Mouse (Mus musculus) erythroblast, adult 5-6 weeks (primary cell): ENCODE measurements around the gene Trappc3l. TPM values are rescaled to one million over a fixed set of nuclear protein-coding genes. Genes with fewer than 3 reads are reported as not detected.

Experiments
- ATAC-seq: replicated peaks from 2 replicates; pipeline ENCODE4 v1.8.0; 2016; ENCODE audit warnings: moderate number of reproducible peaks, mild to moderate bottlenecking, moderate TSS enrichment, inconsistent platforms; ENCODE audit not compliant: poor library complexity, low FRiP score, severe bottlenecking
- total RNA-seq, 2 experiments: library from RNA; stranded (forward) in 1 of 2; stranded (reverse) in 1 of 2; fragments of 150-400 nt in 1 of 2; fragments of 200-764, 138-1000 nt in 1 of 2; gene quantifications; 2 replicates each; pipeline versions ENCODE4 v1.2.3 to v1.2.4; 2015 to 2017; ENCODE audit warnings: low replicate concordance in 2 of 2

Trappc3l gene
- total RNA-seq, 2 experiments from 2014 or later = not detected

- no peak for ATAC-seq
Measured at GRCm38 (mm10) chr10:34155796-34156554, 118.6 kb downstream of the Trappc3l start.

Other genes with a start within 250 kb of the Trappc3l start
- not detected in 2 replicates for gene Sult3a1, start 179.9 kb upstream of the Trappc3l start, total RNA-seq (2015; ENCODE audit: low replicate concordance)
- not detected in 2 replicates for gene Sult3a1, start 179.9 kb upstream of the Trappc3l start, total RNA-seq (2017; ENCODE audit: low replicate concordance)
- gene Rsph4a, start 132.5 kb upstream of the Trappc3l start, total RNA-seq (2015; ENCODE audit: low replicate concordance) = not detected in 2 replicates
- not detected in 2 replicates for gene Rsph4a, start 132.5 kb upstream of the Trappc3l start, total RNA-seq (2017; ENCODE audit: low replicate concordance)
- gene Zup1, start 86.3 kb upstream of the Trappc3l start, total RNA-seq (2015; ENCODE audit: low replicate concordance) = 38.9 and 73.4 TPM in 2 replicates
- 43.5 and 53.0 TPM in 2 replicates for gene Zup1, start 86.3 kb upstream of the Trappc3l start, total RNA-seq (2017; ENCODE audit: low replicate concordance)
- gene Rwdd1, start 18.0 kb upstream of the Trappc3l start, total RNA-seq (2015; ENCODE audit: low replicate concordance) = 20.6 and 39.1 TPM in 2 replicates
- gene Rwdd1, start 18.0 kb upstream of the Trappc3l start, total RNA-seq (2017; ENCODE audit: low replicate concordance) = 5.3 and 51.0 TPM in 2 replicates
- gene Calhm4, start 6.7 kb downstream of the Trappc3l start, total RNA-seq (2015; ENCODE audit: low replicate concordance) = not detected in 2 replicates
- gene Calhm4, start 6.7 kb downstream of the Trappc3l start, total RNA-seq (2017; ENCODE audit: low replicate concordance) = not detected in 2 replicates
- gene Calhm5, start 58.9 kb downstream of the Trappc3l start, total RNA-seq (2015; ENCODE audit: low replicate concordance) = 0.38 TPM in 1 of 2 replicates, not detected in the other
- gene Calhm5, start 58.9 kb downstream of the Trappc3l start, total RNA-seq (2017; ENCODE audit: low replicate concordance) = not detected in 2 replicates
- gene Calhm6, start 90.4 kb downstream of the Trappc3l start, total RNA-seq (2015; ENCODE audit: low replicate concordance) = not detected in 2 replicates
- 0.84 and 0.85 TPM in 2 replicates for gene Calhm6, start 90.4 kb downstream of the Trappc3l start, total RNA-seq (2017; ENCODE audit: low replicate concordance)
- gene Dse, start 170.1 kb downstream of the Trappc3l start, total RNA-seq (2015; ENCODE audit: low replicate concordance) = 2.5 and 2.7 TPM in 2 replicates
- 2.2 and 6.4 TPM in 2 replicates for gene Dse, start 170.1 kb downstream of the Trappc3l start, total RNA-seq (2017; ENCODE audit: low replicate concordance)
- 40.3 and 45.2 TPM in 2 replicates for gene Tspyl1, start 244.6 kb downstream of the Trappc3l start, total RNA-seq (2015; ENCODE audit: low replicate concordance)
- gene Tspyl1, start 244.6 kb downstream of the Trappc3l start, total RNA-seq (2017; ENCODE audit: low replicate concordance) = 46.2 and 46.8 TPM in 2 replicates